Mouse (Mus musculus): ENCODE results near the gene Gm20388.
A peak's percentile ranks its signal among the peaks of the same experiment; 100 is the strongest.

Gm20388 gene

GRCm38 (mm10) chr8:124231485-124232279, 4321.0 kb downstream of the Gm20388 start:
- DNase-seq (ENCODE audit: extremely low spot score, low spot score) = peak; percentile 71

- no peak for DNase-seq (ENCODE audit: extremely low spot score, low spot score)
These were observed 4321.6 kb downstream of the Gm20388 start for GRCm38 (mm10) chr8:124232280-124232600.

GRCm38 (mm10) chr8:124234496-124234895, 4323.9 kb downstream of the Gm20388 start:
- no peak for DNase-seq (ENCODE audit: extremely low spot score, low spot score)

GRCm38 (mm10) chr8:124235536-124235935, 4324.9 kb downstream of the Gm20388 start:
- DNase-seq (ENCODE audit: extremely low spot score, low spot score) = no peak

- DNase-seq (ENCODE audit: extremely low spot score, low spot score) = no peak
These were observed 4328.7 kb downstream of the Gm20388 start for GRCm38 (mm10) chr8:124239350-124239749.

- DNase-seq (ENCODE audit: extremely low spot score, low spot score) = no peak
These were observed 4330.3 kb downstream of the Gm20388 start for GRCm38 (mm10) chr8:124240932-124241331.

GRCm38 (mm10) chr8:124242208-124242607, 4331.6 kb downstream of the Gm20388 start:
- DNase-seq (ENCODE audit: extremely low spot score, low spot score) = no peak

GRCm38 (mm10) chr8:124242913-124243312, 4332.3 kb downstream of the Gm20388 start:
- DNase-seq (ENCODE audit: extremely low spot score, low spot score) = no peak

- DNase-seq (ENCODE audit: extremely low spot score, low spot score) = no peak
These were observed 4336.9 kb downstream of the Gm20388 start for GRCm38 (mm10) chr8:124247581-124247980.

- DNase-seq (ENCODE audit: extremely low spot score, low spot score) = no peak
These were observed 4338.0 kb downstream of the Gm20388 start for GRCm38 (mm10) chr8:124248688-124249087.

GRCm38 (mm10) chr8:124250255-124250654, 4339.6 kb downstream of the Gm20388 start:
- DNase-seq (ENCODE audit: extremely low spot score, low spot score) = no peak

GRCm38 (mm10) chr8:124250785-124251184, 4340.1 kb downstream of the Gm20388 start:
- peak; percentile 39 for DNase-seq (ENCODE audit: extremely low spot score, low spot score)

GRCm38 (mm10) chr8:124252533-124252950, 4341.9 kb downstream of the Gm20388 start:
- no peak for DNase-seq (ENCODE audit: extremely low spot score, low spot score)

GRCm38 (mm10) chr8:124253939-124254338, 4343.3 kb downstream of the Gm20388 start:
- DNase-seq (ENCODE audit: extremely low spot score, low spot score) = no peak

GRCm38 (mm10) chr8:124256841-124257240, 4346.2 kb downstream of the Gm20388 start:
- no peak for DNase-seq (ENCODE audit: extremely low spot score, low spot score)

GRCm38 (mm10) chr8:124257363-124257762, 4346.7 kb downstream of the Gm20388 start:
- no peak for DNase-seq (ENCODE audit: extremely low spot score, low spot score)

- DNase-seq (ENCODE audit: extremely low spot score, low spot score) = no peak
These were observed 4348.5 kb downstream of the Gm20388 start for GRCm38 (mm10) chr8:124259146-124259545.

GRCm38 (mm10) chr8:124259925-124260324, 4349.3 kb downstream of the Gm20388 start:
- no peak for DNase-seq (ENCODE audit: extremely low spot score, low spot score)

- no peak for DNase-seq (ENCODE audit: extremely low spot score, low spot score)
These were observed 4349.7 kb downstream of the Gm20388 start for GRCm38 (mm10) chr8:124260371-124260770.

GRCm38 (mm10) chr8:124263058-124263457, 4352.4 kb downstream of the Gm20388 start:
- no peak for DNase-seq (ENCODE audit: extremely low spot score, low spot score)

- DNase-seq (ENCODE audit: extremely low spot score, low spot score) = no peak
These were observed 4353.4 kb downstream of the Gm20388 start for GRCm38 (mm10) chr8:124264032-124264431.

- no peak for DNase-seq (ENCODE audit: extremely low spot score, low spot score)
These were observed 4354.0 kb downstream of the Gm20388 start for GRCm38 (mm10) chr8:124264671-124265070.

- no peak for DNase-seq (ENCODE audit: extremely low spot score, low spot score)
These were observed 4354.5 kb downstream of the Gm20388 start for GRCm38 (mm10) chr8:124265130-124265529.
